Mouse (Mus musculus) heart, adult 18-20 months (tissue): Measurements from ENCODE around the gene Gm21874. TPM values are rescaled to one million over a fixed set of nuclear protein-coding genes. Genes with fewer than 3 reads are reported as not detected.
"Not testable (repeated sequence)": the region's sequence is repeated elsewhere in the genome, so short reads cannot be mapped to it uniquely, and the experiment has no call there.

Experiments
- DNase-seq, 2 experiments: peaks; one replicate each; pipeline ENCODE4 v3.0.0; 2021 to 2022; ENCODE audit warnings: mixed read lengths in 1 of 2
- long read RNA-seq, 2 experiments: library from polyadenylated mRNA; stranded (forward); transcript quantifications; one replicate each; pipeline ENCODE4 v2.0.0; 2021
- total RNA-seq, 2 experiments: library from RNA; stranded (reverse); gene quantifications; 2 replicates each; pipeline ENCODE4 v1.2.3; 2021

The Gm21874 gene
- not detected for total RNA-seq
- long read RNA-seq, experiment 1 = 0 reads
- long read RNA-seq, experiment 2 = 0 reads

- DNase-seq = not testable (repeated sequence)
These were observed at the start of gene Gm21874 for GRCm38 (mm10) chrY:9416048-9416447. Gm21874 (minus strand) TSS chrY:9416148.

Other genes with a start within 250 kb of the Gm21874 start
- not detected for gene Gm21721, start 214.0 kb downstream of the Gm21874 start, total RNA-seq
- not detected for gene Gm21812, start 69.0 kb downstream of the Gm21874 start, total RNA-seq